Mouse (Mus musculus): Measurements from ENCODE around the gene Arrb1. TPM values are rescaled to one million over a fixed set of nuclear protein-coding genes. Genes with fewer than 3 reads are reported as not detected.

The Arrb1 gene
- polyA plus RNA-seq, 2 experiments from 2014 or later: 12.3 to 22.0 TPM

DNA sequence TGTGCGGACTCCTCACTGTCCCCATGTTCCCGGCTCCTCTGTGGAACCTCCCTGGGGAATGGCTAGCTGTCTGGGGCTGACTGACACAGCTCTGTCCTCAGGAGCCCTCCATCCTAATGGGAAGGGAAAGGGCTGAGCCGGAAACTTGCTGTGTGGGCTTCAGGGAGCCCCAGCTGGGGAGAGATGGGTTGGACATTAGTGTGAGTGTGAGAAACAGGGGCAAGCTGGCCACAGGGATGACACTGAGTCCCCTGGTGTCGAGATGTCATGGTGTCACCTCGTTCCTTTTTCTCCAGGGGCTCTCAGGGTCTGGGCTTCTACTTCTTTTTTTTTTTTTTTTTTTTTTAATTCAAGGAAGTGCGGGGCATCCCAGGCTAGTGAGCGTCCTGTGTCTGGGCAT, 47.0 kb downstream of the Arrb1 start:
- ATAC-seq: no peak

DNA sequence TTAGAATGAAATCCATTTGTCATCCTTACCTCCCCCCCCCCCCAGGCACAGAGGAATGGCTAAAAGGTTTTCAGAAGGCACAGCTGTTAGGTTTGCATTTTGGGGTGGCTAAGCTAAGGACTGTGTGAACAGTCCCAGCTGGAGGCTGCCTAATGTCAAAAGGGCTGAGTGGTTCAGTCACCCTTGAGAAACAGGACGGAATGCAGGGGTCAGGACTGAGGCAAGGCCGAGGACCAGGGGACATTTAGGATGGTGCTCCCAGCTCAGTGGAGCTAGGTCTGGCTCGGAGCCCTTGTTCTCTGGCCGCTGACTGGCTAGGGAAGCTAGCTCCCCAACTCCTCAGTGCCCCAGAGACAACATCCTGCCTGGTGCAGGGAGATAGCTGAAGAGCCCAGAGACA, 47.6 kb downstream of the Arrb1 start:
- no peak for ATAC-seq

DNA sequence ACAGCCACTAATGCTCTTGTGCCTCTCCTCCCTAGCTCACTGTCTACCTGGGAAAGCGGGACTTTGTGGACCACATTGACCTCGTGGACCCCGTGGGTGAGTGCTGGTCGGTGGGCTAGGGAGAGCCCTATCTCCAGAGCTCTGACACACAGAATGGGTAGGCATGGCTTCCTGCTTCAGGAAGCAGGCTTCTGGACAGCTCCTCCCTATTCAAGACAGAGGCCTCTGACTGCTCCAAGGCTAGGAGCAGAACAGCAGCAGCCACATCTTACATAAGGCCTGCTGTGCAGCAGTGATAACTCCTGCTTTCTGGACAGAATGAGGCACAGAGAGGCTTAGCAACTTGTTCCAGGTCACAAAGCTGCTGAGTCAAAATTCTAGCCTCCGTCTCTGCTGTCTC, 48.4 kb downstream of the Arrb1 start:
- ATAC-seq: no peak

DNA sequence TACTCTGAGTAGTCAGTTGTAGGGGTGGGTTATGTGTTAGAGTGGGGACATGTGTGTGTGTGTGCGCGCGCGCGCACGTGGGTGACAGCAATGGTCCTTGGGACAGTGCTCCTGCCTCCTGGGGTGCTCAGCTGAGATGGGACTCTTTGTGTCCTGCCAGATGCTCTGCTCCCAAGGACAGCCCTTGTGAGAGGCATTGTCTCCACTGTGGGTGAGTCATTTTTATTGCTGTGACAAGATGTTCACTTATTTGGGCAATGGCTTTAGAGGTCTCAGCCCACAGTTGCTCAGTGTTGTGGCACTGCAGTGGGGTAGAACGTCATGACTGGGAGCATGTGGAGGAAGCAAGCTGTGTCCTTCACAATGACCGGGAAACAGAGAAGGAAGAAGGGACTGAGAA, 50.7 kb downstream of the Arrb1 start:
- ATAC-seq: no peak

DNA sequence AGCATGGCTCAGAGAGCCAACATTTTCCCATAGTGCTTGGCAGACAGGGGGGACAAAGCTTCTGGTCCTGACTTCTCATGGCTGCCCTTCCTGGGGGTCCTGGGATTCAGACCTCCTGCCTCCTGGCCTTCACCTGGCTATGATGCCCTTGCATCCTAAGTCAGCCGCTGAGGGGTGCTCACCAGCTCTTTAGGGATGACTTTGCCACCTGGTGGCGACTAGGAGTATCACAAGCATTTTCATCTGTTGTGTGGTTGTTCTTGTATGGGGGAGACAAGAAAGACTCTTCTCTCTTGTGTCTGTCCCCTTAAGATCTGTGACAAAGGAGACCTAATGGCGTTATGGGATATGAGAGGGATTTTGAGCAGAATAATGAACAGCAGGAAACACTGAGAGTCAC, 54.8 kb downstream of the Arrb1 start:
- ATAC-seq: peak; percentile 68

DNA sequence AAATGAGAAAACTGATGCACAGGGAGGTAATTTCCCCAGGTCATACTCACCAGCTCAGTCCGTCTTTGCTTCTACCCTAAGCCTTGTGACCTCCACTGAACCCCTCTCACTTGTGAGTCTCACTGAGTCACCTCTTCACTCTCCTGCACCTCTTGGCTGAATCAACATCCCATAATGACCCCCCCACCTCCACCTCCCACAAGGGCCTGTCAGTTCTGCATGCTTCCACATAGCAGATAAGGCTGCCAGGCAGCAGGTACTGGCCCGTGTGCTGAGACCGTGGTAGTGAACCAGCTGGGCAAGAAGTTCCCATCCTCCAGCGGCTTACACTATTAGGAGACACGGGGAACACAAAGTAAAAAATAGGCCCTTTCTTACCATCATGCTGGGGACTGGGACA, 55.4 kb downstream of the Arrb1 start:
- ATAC-seq: no peak

DNA sequence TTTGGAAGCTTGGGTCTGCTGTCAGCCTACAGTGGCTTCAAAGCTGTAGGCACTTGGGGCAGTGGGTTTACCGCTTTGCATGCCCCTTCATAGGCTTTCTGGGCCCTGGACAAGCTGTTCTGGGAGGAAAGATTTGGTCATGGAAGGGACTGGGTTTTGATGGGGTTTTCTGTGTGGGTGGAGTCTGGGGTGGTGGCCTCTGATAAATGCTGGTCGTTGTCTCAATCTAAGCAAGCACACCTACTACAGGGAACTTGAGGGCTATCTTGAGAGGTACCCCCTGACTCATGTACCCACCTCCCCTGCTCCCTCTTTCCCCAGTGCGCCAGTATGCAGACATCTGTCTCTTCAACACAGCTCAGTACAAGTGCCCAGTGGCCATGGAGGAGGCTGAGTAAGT, 57.4 kb downstream of the Arrb1 start:
- ATAC-seq: no peak

DNA sequence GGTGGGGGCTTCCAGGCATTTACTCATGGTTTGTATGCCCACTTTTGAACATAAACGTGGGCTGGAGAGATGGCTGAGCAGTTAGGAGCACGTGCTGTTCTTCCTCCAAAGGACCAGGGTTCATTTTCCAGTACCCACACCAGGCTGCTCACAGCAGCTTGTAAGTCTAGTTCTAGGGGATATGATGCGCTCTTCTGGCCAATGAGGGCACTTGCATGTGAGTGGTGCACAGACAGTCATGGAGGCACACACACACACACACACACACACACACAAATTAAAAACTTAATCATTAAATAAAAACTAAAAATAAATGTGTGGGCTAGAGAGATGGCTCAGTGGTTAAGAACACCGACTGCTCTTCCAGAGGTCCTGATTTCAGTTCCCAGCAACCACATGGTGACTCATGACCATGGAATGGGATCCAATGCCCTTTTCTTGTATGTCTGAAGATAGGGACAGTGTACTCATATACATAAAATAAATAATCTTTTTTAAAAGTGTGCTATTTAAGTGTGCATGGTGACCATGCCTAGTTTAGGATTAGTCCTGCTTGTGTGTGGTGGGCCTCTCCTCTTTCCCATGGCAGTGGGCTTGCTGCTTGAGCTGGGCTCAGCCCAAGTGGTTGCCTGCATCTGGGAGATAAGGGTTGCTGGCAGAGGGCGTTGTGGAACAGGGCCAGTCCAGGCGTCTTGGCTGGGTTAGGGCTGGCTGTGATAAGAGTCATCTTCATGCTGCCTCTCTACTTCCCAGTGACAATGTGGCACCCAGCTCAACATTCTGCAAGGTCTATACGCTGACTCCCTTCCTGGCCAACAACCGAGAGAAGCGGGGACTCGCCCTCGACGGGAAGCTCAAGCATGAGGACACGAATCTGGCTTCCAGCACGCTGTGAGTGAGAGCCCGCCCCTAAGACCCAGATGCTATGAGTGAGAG, 58.9 kb downstream of the Arrb1 start:
- ATAC-seq: no peak

DNA sequence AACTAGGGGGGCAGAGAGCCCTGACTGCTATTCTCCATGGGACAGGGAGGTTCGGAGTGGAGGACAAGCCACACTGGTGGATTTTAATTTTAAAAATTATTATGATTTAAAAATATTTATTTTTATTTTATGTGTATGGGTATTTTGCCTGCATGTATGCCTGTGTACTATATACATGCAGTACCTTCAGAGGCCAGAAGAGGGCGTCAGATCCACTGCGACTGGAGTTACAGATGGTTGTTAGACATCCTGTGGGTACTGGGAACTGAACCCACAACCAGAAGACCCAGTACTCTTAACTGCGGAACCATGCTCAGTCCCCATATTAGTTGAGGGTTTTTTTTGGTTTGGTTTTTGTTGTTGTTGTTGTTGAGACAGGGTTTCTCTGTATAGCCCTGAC, 63.5 kb downstream of the Arrb1 start:
- ATAC-seq: no peak

DNA sequence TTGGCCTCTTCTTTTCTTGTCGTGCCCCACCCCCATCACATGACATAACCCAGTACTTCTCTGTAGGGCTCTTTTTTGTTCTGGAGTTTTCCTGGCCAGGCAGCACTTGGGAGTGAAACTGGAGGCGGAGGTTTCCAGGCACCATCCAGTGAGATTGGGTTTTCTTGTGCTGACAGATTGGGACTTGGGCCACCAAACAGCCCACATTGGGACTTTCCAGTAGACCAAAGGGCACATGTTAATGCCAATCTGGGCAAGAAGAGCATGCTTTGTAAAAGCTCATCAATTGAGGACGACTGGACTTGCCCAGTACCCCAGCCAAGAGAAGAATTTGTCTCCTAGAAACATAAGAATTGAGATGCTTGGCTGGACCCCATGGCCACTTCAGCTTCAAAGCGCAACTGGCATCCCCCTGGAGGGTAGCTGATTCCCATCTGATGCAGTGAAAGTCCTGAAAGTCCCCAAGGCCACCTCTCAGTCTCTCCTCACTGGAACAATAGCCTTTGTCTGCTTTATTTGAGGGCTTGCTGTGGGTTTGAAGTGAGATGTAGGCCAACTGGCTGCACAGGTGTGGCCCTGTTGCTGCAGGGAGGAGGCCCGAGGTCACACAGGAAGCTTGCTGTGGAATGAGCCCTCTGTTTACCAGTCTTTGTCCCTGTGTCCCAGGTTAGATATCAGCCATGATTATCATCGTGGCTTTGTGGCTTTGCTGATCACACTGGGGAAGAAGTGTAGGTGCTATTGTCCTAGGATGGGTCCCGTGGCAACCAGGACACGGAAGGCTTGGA, 68.8 kb downstream of the Arrb1 start:
- ATAC-seq: no peak

DNA sequence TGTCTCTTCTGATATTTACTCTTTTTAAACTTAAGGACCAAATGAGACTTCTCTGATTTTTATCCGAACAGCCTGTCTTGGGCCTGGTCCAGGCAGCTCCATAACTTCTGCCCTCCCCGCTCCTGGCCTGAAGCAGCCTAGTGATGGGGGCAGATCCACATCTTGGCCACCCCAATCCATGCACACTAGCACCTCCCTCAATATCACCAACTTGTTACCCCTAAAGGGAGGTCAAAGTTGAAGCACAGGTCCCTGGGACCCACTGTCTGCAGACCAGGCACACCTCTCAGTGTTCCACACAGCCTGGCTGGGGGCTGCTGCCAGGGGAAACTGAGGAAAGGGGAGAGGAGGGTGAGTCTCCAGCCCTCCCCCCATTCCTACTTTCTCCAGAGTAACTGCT, 69.8 kb downstream of the Arrb1 start:
- no peak for ATAC-seq

DNA sequence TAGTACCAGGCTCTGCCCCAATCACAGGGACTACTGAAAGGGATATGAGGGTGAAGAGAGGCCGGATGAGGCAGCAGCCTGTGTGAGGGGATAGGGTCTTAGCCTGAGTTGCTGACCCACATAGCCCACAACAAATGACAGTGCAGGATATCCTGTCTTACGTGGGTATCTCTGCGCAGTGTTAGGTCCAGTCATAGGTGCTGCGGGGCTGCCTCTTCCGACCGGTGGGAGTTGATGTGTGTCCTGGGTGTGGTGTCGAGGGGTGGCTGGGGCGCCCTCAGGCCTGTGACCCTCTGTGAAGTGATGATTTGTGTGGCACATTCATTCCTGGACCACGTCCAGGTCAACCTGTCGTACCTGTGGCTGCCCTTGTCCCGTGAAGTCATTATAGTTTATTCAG, 71.0 kb downstream of the Arrb1 start:
- no peak for ATAC-seq

DNA sequence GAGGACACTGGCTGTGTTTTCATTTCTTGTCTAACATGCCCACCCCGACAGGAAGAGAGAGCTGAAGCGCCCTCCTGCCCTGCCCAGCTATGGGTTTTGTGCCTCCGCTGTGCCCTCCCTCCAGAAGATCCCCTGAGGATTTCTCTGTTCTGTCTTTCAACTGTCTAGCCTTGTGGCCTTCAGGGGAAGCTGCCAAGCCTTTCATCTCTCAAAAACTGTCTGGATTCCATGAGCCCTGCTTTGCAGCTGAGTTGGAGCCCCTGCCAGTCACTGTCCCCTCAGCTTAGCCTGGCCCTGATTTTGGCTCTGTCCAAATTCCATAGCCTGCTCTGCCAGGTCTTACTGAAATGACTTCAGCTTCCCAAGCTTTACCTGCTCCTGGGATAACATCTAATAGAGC, 71.5 kb downstream of the Arrb1 start:
- no peak for ATAC-seq

DNA sequence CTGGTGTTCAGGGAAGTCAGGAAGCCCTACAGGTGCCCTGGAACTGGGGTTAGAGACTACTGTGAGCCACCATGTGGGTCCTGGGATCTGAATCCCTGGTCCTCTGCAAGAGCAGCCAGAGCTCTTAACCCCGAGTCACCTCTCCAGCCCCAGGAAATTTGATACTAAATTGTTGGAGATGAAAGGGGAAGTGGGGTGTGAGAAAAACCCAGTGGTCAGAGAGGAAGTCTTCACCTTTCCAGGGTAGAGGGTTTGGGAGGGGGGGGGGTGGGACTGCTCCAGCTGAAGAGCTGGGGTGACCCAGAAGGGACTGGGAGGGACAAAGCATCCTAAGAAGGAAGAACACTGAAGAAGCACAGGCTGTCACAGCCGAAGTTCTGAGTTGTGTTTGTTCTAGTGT, 72.4 kb downstream of the Arrb1 start:
- ATAC-seq: no peak

DNA sequence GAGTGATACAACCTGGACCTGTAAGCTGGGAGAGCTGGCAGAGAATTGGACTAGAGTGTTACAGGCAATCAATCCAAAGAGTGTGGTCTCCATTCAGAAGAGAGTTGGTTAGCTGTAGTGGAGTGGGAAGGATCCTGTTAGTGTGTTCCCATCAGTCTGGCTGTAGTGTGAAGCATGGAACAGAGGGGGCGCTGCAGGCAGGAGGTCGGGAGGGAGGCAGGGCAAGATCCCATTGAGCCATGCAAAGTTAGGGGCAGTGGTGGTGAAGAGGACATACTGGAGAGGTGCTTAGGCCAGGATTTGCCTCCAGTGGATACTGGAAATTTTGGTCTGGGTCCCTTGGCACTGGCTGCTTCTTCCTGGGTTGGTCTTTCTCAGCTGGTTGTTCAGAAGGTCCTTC, 83.0 kb downstream of the Arrb1 start:
- ATAC-seq: no peak

DNA sequence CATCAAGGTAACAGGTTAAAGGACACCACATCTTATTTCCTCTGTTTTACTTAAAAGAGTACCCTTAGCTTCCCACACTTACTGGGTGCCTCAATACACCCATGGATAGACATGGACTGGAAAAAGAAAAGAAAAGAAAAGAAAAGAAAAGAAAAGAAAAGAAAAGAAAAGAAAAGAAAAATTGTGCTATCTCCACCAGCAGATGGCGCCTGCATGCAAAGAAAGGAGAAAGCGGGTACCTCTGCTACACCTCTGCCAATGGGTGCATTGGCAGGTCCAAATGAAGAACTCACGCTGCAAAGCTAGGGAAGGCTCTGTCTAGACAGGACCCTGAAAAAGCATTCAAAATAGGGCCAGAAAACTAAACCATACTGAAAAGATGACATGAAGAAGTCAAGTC, 83.6 kb downstream of the Arrb1 start:
- ATAC-seq: no peak

DNA sequence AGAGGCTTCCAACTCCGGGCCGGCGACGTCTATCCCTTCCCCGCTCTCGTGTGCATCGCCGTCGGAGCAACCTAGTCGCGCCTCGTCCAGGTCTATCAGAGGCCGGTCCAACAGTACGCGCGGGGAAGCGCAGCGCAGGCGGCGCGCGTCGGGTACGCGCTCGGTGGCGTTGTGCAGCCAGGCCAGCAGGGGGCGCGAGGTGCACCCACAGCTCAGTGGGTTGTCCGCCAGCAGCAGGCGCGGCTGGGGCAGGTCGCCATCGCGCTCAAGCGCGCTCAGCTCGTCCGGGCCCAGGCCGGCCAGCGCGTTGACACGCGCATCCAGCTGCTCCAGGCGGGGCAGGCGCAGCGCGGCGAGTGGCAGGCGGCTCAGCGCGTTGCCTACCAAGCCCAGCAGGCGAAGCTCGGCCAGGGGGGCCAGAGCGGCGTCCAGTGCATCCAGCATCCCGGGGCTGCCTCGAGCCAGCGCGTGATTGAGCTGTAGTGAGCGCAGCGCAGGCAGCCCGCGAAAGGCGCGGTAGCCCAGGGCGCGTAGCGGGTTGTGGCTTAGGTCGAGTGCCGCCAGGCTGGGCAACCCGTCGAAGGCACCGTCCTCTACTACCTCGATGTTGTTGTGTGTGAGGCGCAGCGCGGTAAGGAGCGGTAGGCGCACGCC, 90.6 kb downstream of the Arrb1 start:
- peak; percentile 84 for ATAC-seq

DNA sequence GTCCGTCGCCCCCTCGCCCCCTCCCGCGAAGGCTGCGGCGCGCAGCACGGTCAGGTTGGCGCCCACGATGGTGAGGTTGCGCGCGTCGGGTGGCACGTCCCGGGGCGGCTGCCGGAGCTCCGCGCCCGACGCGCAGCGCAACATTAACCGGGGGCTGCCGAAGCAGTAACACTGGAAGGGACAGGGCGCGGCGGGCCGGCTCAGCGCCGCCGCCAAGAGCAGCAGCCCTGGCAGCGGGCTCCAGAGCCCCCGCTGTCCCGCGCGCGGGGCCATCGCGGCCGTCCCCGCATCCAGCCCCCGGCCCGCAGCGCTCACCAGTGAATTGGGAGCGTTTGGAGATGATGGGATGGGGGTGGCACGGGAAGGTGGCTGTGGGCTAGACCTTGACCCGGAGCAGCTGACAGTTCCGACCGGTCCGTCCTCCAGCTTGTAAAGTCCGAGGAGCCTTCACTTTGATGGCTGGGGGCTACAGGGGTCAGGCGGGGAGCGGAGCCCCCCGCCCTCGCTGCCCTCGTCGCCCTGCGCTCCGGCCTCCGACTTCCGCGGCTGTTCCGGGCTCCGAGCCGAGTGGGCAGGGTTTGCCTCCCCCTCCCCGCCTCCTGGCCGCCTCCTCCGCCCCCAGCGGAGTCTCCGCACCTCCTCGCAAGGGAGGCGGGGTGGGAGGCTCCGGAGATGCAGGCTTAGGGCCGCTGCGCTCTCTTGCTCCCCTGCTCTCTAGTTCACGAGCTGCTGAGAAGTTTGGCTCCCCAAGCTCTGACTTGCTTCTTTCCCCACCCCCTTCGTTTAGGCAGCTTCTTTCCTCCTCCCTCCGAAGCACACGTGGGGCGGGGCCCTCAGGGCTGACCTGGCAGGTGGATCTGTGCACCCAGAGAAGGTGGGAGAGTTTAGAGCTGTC, 91.4 kb downstream of the Arrb1 start, which contains the start of gene Tpbgl:
Gene Tpbgl, minus strand, starts transcription at position 728 of the 895 bp plus-strand sequence.
- ATAC-seq: no peak

DNA sequence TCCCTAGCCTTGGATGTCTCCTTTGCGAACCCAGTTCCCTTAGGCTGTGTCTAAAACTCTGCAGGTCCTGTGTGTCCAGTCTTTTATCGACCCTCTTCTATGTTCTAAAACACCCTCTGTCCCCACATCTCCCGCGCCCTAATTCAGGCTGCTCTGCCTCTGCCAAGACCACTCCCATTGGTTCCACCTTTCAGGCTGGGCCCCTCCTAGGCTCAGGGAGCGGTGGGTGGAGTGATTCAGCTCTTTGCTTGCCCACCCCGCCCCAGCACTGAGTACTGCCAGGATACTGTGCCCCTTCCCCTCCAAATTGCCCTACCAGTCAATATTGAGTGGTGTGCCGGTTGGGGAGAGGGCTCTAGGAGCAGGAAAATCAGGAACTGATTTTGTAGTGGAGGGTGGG, 92.1 kb downstream of the Arrb1 start:
- no peak for ATAC-seq

DNA sequence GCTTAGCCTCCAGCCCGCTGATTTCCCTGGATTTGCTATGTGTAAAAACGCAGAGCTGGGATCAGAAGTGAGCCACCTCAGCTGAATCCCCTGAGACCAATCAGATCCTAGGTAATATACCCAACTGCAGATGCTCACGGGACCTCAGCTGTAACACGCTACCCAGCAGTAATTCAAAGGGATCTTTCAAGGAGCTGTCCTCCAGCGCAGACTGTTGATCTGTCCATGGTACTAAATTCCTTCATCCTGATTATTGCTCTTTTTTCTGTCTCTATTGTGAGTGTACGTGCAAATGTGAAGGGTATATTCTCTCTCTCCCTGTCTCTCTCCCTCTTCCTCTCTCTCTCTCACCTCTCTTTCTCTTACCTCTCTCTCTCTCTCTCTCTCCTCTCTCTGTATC, 97.0 kb downstream of the Arrb1 start:
- ATAC-seq: no peak

DNA sequence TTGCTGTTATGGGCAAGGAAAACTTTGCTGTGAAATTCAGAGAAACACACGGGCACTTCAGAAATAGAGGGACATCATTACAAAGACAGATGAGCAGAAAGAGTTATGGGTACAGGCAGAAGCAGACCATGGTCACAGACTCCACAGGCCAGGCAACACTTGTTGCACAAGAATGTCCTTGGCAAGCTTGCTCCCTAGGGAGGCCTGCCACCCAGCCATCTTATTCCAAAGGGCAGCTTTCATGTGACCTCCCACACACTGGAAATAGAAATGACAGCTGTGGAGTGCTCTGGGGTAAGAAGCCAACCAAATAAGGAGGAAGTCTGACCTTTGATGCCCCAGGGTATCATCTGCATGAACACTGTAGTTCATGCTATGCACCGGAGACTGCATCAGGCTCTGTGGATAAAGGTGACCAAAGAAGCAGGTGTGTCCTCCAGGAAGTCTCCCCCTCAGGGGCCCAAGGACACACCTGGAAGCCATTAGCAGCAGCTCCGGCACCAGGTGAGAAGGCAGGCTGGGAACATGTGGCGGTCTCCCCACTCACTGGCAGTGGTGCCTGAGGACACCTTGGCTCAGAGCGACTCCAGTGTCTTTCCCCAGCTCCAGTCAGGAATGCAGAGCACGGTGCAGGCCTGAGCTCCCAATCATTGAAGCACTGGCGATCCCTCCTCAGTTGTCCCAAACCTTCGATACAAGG, 98.8 kb downstream of the Arrb1 start:
- ATAC-seq: no peak

DNA sequence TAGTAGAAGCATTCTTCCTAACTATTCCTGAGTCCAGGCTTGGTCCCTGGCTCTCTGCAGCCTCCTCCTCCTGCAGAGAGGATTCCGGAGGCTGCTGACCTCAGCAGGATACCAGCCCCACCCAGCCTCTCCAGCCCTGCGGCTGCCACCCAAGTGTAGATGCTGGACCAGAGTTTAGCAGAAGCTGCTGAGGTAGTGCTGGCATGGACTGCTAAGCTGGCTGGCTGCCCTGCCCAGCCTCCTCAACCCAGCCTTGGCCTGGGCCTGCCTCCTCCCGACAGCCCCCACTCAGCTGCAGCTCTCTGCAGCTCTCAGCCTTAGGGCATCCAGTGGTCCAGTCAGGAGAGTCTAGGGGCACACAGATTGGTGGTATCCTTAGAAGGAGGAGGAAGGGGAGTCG, 106.0 kb downstream of the Arrb1 start:
- no peak for ATAC-seq
